Mouse (Mus musculus) liver, postnatal 0 days (tissue): Measurements from ENCODE around the gene Myh1. TPM values are rescaled to one million over a fixed set of nuclear protein-coding genes. Genes with fewer than 3 reads are reported as not detected.

Source experiments
- ATAC-seq: fragments of 200-750 bp; cut with Nextera tagmentation; 2 replicates; pipeline ENCODE4 v1.8.0; 2017; ENCODE audit warnings: mild to moderate bottlenecking, moderate library complexity
- DNase-seq: peaks from one replicate; pipeline ENCODE4 v3.0.0-alpha.2; 2016
- H3K27ac ChIP-seq: fragments of 300-500 bp; sonication (generic); 2 replicates; pipeline ENCODE4 v1.5.1; 2014; ENCODE audit warnings: antibody characterized with exemption, moderate library complexity, mild to moderate bottlenecking, low read depth
- H3K27me3 ChIP-seq: fragments of 300-500 bp; sonication (generic); 2 replicates; pipeline ENCODE4 v1.6.1; 2014; ENCODE audit warnings: low read length, control low read depth, mixed read lengths; ENCODE audit not compliant: insufficient read depth
- H3K36me3 ChIP-seq: fragments of 300-500 bp; sonication (generic); replicated peaks from 2 replicates; pipeline ENCODE4 v1.6.1; 2014; ENCODE audit warnings: mild to moderate bottlenecking, control low read depth, low read length, moderate library complexity, mixed read lengths; ENCODE audit not compliant: insufficient read depth
- H3K4me1 ChIP-seq: fragments of 300-500 bp; sonication (generic); 2 replicates; pipeline ENCODE4 v1.6.1; 2014; ENCODE audit warnings: antibody characterized with exemption, mild to moderate bottlenecking, control low read depth; ENCODE audit not compliant: insufficient read depth
- H3K4me2 ChIP-seq: fragments of 300-500 bp; sonication (generic); 2 replicates; pipeline ENCODE4 v1.6.1; 2014; ENCODE audit warnings: low read depth, mild to moderate bottlenecking, low read length, moderate library complexity, mixed read lengths
- H3K4me3 ChIP-seq: fragments of 300-500 bp; sonication (generic); 2 replicates; pipeline ENCODE4 v1.5.1; 2014; ENCODE audit warnings: low read depth, low read length
- H3K9ac ChIP-seq: fragments of 300-500 bp; sonication (generic); replicated peaks from 2 replicates; pipeline ENCODE4 v1.6.1; 2014; ENCODE audit warnings: mild to moderate bottlenecking, moderate library complexity
- H3K9me3 ChIP-seq: fragments of 300-500 bp; sonication (generic); 2 replicates; pipeline ENCODE4 v1.6.1; 2016; ENCODE audit warnings: mild to moderate bottlenecking, control low read depth, low read length, mixed read lengths
- CTCF ChIP-seq: sonication (generic); IDR thresholded peaks from 2 replicates; pipeline ENCODE4 v1.5.1; 2016; ENCODE audit warnings: antibody characterized with exemption, low read depth
- EP300 ChIP-seq: IDR thresholded peaks from 2 replicates; pipeline ENCODE4 v1.6.1; 2016; ENCODE audit warnings: antibody characterized with exemption, low read depth, mild to moderate bottlenecking
- WGBS: fragments of 180-500 bp; shearing (Covaris S2); extraction: QIAGEN DNeasy Blood & Tissue Kit; methylation state at CpG from one replicate; pipeline ENCODE4 v1.1.7; 2014; ENCODE audit not compliant: insufficient replicate concordance; 5-methylcytosine and 5-hydroxymethylcytosine counted together
- polyA plus RNA-seq: library from polyadenylated mRNA; unstranded; fragments of >200 nt; fragmentation: Nextera tagmentation; extraction: Ambion mirVana; gene quantifications from 2 replicates; pipeline ENCODE4 v1.2.1, GENCODE M21; 2015

The Myh1 gene
- polyA plus RNA-seq, result 0.08 and 2.1 TPM in 2 replicates

DNA sequence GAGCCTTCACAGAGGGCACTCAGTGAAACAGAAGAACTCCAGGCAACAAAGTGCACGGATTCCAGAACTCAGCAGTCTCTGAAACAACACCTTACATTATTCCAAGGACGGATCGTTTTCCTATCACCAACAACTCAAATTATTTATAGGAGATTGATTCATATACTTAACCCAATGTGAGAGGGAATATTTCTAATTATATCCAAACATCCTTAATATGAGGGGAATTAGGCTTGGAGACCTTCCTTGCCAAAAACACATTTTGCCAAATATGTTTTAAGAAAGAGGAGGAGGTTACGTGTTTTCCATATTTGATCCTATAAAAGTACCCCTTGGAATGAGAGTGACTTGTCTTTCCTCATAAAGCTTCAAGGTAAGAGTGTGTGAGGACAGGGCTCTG lies at the start of gene Myh1:
Gene Myh1, plus strand, starts transcription at position 301 of the 400 bp plus-strand sequence.
- H3K9ac ChIP-seq, result no peak within 1 kb of the TSS
- no peaks in the 10 kb centered on the region for H3K4me1 ChIP-seq
- no peak within 1 kb of the TSS for H3K4me2 ChIP-seq
- H3K27ac ChIP-seq, result no peak within 1 kb of the TSS
- H3K9me3 ChIP-seq, result no peaks in the 10 kb centered on the region
- TF ChIP-seq CTCF (no peak), EP300 (no peak)
- no peaks in the 10 kb centered on the region for H3K27me3 ChIP-seq
- ATAC-seq (no peak), DNase-seq (no peak)
- 70% methylated on average over 4 of the region's 4 CpGs for WGBS
- no peaks in the 10 kb centered on the region for H3K36me3 ChIP-seq
- H3K4me3 ChIP-seq, result no peak within 1 kb of the TSS

DNA sequence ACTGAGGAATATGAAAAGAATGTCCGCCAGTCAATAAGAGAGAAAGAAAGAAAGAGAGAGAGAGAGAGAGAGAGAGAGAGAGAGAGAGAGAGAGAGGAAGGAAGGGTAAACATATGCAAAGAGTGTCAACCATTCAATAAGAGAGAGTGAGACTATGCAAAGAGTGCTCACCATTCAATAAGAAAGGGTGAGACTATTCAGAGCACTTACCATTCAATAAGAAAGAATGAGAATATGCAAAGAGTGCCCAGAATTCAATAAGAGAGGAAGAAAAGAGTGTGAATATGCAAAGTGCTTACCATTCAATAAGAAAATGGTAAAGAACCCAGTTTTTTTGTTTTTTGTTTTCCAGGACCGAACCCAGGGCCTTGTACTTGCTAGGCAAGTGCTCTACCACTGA lies 49.6 kb upstream of the Myh1 start:
- H3K9ac ChIP-seq, result no peak overlapping the region
- no peak overlapping the region for H3K27ac ChIP-seq
- no peak for TF ChIP-seq EP300
- no peak for TF ChIP-seq CTCF
- H3K4me3 ChIP-seq, result no peak overlapping the region
- H3K9me3 ChIP-seq, result no peaks in the 10 kb centered on the region
- no peaks in the 10 kb centered on the region for H3K4me1 ChIP-seq
- no peaks in the 10 kb centered on the region for H3K27me3 ChIP-seq
- no peak for ATAC-seq
- WGBS, result 72% methylated on average over 2 of the region's 2 CpGs
- DNase-seq, result no peak
- H3K36me3 ChIP-seq, result no peaks in the 10 kb centered on the region
- H3K4me2 ChIP-seq, result no peak overlapping the region

DNA sequence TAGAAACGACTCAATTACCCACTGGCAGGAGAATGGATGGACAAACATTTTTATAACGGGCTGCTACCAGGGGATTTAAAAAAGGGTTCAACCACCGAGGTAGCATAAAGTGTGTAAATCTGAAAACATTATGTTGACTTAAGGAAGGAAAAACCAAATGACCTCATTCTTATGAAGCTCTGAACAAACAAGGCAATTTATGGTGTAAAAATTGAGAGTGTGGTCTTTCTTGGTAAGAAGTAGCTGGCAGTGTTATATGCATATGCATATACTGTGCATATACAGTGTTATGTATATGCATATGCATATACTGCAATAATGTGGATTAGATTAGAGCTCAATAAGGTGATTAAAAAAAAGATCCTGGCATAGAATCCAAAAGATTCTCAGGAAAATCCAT lies 48.7 kb upstream of the Myh1 start:
- H3K9ac ChIP-seq, result no peak overlapping the region
- TF ChIP-seq EP300 (no peak), CTCF (no peak)
- H3K27ac ChIP-seq, result no peak overlapping the region
- no peaks in the 10 kb centered on the region for H3K27me3 ChIP-seq
- 65% methylated on average over 3 of the region's 3 CpGs for WGBS
- no peak overlapping the region for H3K4me2 ChIP-seq
- no peaks in the 10 kb centered on the region for H3K9me3 ChIP-seq
- no peak for DNase-seq
- no peaks in the 10 kb centered on the region for H3K4me1 ChIP-seq
- ATAC-seq, result no peak
- H3K4me3 ChIP-seq, result no peak overlapping the region
- H3K36me3 ChIP-seq, result no peaks in the 10 kb centered on the region

DNA sequence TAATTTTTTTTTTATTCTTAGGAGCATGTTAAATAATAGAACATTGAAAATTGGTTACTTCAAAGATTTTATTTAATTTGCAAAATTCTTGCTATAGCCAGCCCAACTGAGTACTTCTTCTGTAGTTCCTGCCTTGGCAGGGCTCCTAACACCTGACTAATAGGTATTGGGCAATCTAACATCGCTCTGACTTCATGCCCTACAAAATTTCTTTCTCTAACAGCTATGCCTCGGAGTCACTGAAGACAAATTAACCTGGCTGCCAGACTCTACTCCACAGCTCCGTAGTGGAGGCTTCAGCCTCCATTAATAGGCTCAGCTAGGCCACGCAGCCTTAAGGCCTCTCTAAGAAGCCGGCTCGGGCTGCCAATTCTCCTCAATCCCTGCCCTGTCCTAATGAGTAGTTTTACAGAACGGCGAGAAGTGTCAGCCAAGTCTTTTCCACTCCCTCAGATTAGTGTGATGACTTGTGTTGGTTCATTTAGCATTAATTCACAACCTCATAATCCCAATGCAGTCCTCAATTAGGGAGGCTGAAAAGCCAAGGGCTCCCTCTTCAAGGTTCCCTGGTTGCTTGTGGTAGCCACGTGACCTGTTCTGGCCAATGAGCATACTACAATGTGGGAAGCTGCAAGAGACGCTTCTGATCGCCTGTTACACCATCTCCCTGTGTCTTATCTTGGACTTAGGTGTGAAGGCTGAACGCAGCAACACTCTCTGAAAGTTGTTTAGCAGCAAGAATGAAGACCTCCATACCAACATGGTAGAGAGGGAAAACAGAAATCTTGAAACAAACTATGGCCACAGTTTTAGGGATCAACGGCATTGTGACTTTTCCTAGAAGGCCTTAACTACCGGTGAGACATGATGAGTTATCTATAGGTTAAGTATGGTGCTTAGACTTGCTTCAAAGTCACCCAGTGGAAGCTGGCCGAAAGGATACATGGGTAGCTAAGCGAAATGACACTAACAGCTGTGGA lies 47.9 kb upstream of the Myh1 start:
- DNase-seq, result no peak
- TF ChIP-seq CTCF (no peak), EP300 (no peak)
- H3K27ac ChIP-seq, result no peak overlapping the region
- 76% methylated on average over 16 of the region's 16 CpGs for WGBS
- no peak overlapping the region for H3K4me2 ChIP-seq
- H3K9me3 ChIP-seq, result no peaks in the 10 kb centered on the region
- no peaks in the 10 kb centered on the region for H3K4me1 ChIP-seq
- H3K27me3 ChIP-seq, result no peaks in the 10 kb centered on the region
- ATAC-seq, result no peak
- no peak overlapping the region for H3K9ac ChIP-seq
- no peaks in the 10 kb centered on the region for H3K36me3 ChIP-seq
- H3K4me3 ChIP-seq, result no peak overlapping the region

DNA sequence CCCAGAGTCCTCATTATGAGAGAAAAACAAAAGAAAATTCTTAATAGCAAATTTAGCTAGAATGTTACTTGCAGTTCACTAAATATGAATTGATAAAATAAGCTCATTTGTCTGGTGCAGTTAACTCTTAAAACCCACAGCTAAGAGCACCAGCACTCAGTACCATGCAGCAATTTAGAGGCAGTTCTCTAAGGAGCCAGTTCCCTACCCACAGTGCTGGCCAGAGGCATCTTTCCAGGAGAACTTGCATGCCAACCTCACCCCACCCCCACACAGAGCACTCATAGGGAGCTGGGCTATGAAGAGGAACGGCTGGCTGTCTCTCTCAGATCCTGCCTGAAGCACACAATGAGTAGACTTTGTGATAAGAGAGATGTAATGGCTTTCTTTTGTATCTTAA lies 46.7 kb upstream of the Myh1 start:
- Histone ChIP-seq H3K9me3 (no peaks in the 10 kb centered on the region), H3K4me2 (no peak overlapping the region), H3K36me3 (no peaks in the 10 kb centered on the region), H3K27me3 (no peaks in the 10 kb centered on the region), H3K27ac (no peak overlapping the region), H3K4me1 (no peaks in the 10 kb centered on the region), H3K9ac (no peak overlapping the region), H3K4me3 (no peak overlapping the region)
- TF ChIP-seq EP300 (no peak), CTCF (no peak)
- 24% methylated on average over 1 of the region's 1 CpGs for WGBS
- ATAC-seq (no peak), DNase-seq (no peak)

DNA sequence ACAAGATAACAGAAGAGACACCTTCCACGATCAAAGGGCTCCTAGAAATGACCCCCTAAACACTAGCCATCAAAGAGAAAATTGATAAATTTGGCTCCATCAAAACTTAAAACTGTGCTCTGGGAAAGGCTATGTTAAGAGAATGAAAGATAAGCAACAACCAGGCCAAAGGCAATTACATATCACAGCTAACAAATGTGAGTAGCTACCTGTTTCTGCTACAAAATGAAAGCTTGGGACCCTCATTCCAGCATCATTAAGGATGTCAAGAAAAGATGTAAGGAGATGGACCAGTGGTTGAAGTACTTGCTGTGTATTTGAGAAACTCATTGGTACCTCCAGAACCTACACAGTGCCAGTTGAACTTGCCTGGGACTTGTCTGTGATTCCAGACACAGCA lies 46.0 kb upstream of the Myh1 start:
- H3K36me3 ChIP-seq, result no peaks in the 10 kb centered on the region
- H3K27ac ChIP-seq, result no peak overlapping the region
- DNase-seq (no peak), ATAC-seq (no peak)
- no peak for TF ChIP-seq CTCF
- no peak for TF ChIP-seq EP300
- H3K9ac ChIP-seq, result no peak overlapping the region
- 61% methylated on average over 1 of the region's 1 CpGs for WGBS
- H3K4me3 ChIP-seq, result no peak overlapping the region
- no peaks in the 10 kb centered on the region for H3K4me1 ChIP-seq
- no peak overlapping the region for H3K4me2 ChIP-seq
- H3K27me3 ChIP-seq, result no peaks in the 10 kb centered on the region
- no peaks in the 10 kb centered on the region for H3K9me3 ChIP-seq
